Mouse (Mus musculus) CH12.LX (cell line): Measurements from ENCODE around the gene Acp2. TPM values are rescaled to one million over a fixed set of nuclear protein-coding genes. Genes with fewer than 3 reads are reported as not detected.

ENCODE experiments used
- DNase-seq: peaks from one replicate; pipeline ENCODE4 v3.0.0-alpha.2; 2013; ENCODE audit errors: extremely low read depth
- H3K27ac ChIP-seq: 2 replicates; pipeline ENCODE4 v1.5.1; 2012; ENCODE audit warnings: low read depth, mild to moderate bottlenecking, control low read depth, moderate library complexity; ENCODE audit not compliant: insufficient read depth
- H3K27me3 ChIP-seq: replicated peaks from 2 replicates; pipeline ENCODE3; 2012; ENCODE audit warnings: inconsistent platforms
- H3K36me3 ChIP-seq, 2 experiments: replicated peaks in 1 of 2; 2 replicates each; pipeline versions ENCODE3 to v1.6.1; 2012; ENCODE audit warnings: inconsistent platforms in 1 of 2, low read length in 1 of 2, mild to moderate bottlenecking in 1 of 2, mixed read lengths in 1 of 2, moderate library complexity in 1 of 2; ENCODE audit not compliant: control insufficient read depth in 1 of 2, insufficient read depth in 1 of 2
- H3K4me1 ChIP-seq, 2 experiments: 2 replicates each; pipeline ENCODE4 v1.6.1; 2012; ENCODE audit warnings: inconsistent platforms in 1 of 2, moderate library complexity in 1 of 2; ENCODE audit not compliant: insufficient read depth in 2 of 2, control insufficient read depth in 1 of 2
- H3K4me2 ChIP-seq: 2 replicates; pipeline ENCODE4 v1.6.1; 2012; ENCODE audit warnings: low read depth, mild to moderate bottlenecking, control low read depth; ENCODE audit not compliant: poor library complexity, insufficient read depth, severe bottlenecking
- H3K4me3 ChIP-seq, 3 experiments: fragments of 150-350 bp in 1 of 3; sonication (generic) in 1 of 3; replicated peaks in 1 of 3; 2 replicates each; pipeline versions ENCODE3 to v1.5.1; 2011 to 2012; ENCODE audit warnings: low read depth in 2 of 3, low read length in 2 of 3, mild to moderate bottlenecking in 2 of 3, moderate library complexity in 2 of 3, control low read depth in 1 of 3, improper control_type of control experiment in 1 of 3, inconsistent platforms in 1 of 3, mixed read lengths in 1 of 3; ENCODE audit not compliant: poor library complexity in 1 of 3
- H3K79me2 ChIP-seq: replicated peaks from 2 replicates; pipeline ENCODE4 v1.6.1; 2012; ENCODE audit warnings: mild to moderate bottlenecking, moderate library complexity; ENCODE audit not compliant: control insufficient read depth, poor library complexity, insufficient read depth, severe bottlenecking; ENCODE audit errors: extremely low read depth
- H3K9ac ChIP-seq: 2 replicates; pipeline ENCODE4 v1.6.1; 2012; ENCODE audit warnings: low read depth, mild to moderate bottlenecking, control low read depth, moderate library complexity; ENCODE audit not compliant: insufficient read depth
- H3K9me3 ChIP-seq: replicated peaks from 2 replicates; pipeline ENCODE3; 2012; ENCODE audit warnings: low read length, inconsistent platforms, mixed read lengths
- CHD2 ChIP-seq: IDR thresholded peaks from 2 replicates; pipeline ENCODE4 v1.6.1; 2011; ENCODE audit warnings: low read length, improper control_type of control experiment
- CTCF ChIP-seq, 2 experiments: IDR thresholded peaks in 1 of 2; conservative IDR thresholded peaks in 1 of 2; 2 replicates each; pipeline ENCODE4 v1.5.1; 2011 to 2012; ENCODE audit warnings: low read depth in 2 of 2, low read length in 2 of 2, improper control_type of control experiment in 1 of 2, inconsistent platforms in 1 of 2, mild to moderate bottlenecking in 1 of 2, moderate library complexity in 1 of 2
- HCFC1 ChIP-seq: IDR thresholded peaks from 2 replicates; pipeline ENCODE4 v1.6.1; 2012; ENCODE audit warnings: low read depth, mild to moderate bottlenecking, inconsistent platforms, low read length, improper control_type of control experiment
- JUN ChIP-seq: IDR thresholded peaks from 2 replicates; pipeline ENCODE4 v1.6.1; 2011; ENCODE audit warnings: low read depth, mild to moderate bottlenecking, low read length, improper control_type of control experiment, moderate library complexity; ENCODE audit not compliant: insufficient read depth
- JUND ChIP-seq: conservative IDR thresholded peaks from 2 replicates; pipeline ENCODE4 v1.6.1; 2011; ENCODE audit warnings: low read depth, low read length, improper control_type of control experiment
- KAT2A ChIP-seq: IDR thresholded peaks from 2 replicates; pipeline ENCODE4 v1.6.1; 2012; ENCODE audit warnings: low read length, improper control_type of control experiment, inconsistent platforms; ENCODE audit not compliant: insufficient replicate concordance
- MAFK ChIP-seq: IDR thresholded peaks from 2 replicates; pipeline ENCODE4 v1.6.1; 2011; ENCODE audit warnings: low read length, improper control_type of control experiment; ENCODE audit not compliant: insufficient replicate concordance
- MAX ChIP-seq: IDR thresholded peaks from 2 replicates; pipeline ENCODE4 v1.6.1; 2011; ENCODE audit warnings: low read length, improper control_type of control experiment
- MEF2A ChIP-seq: IDR thresholded peaks from 2 replicates; pipeline ENCODE4 v1.6.1; 2014; ENCODE audit warnings: low read depth, mild to moderate bottlenecking, inconsistent platforms, low read length, improper control_type of control experiment, borderline replicate concordance
- MXI1 ChIP-seq: IDR thresholded peaks from 2 replicates; pipeline ENCODE4 v1.6.1; 2011; ENCODE audit warnings: mild to moderate bottlenecking, low read depth, low read length, improper control_type of control experiment
- MYC ChIP-seq: IDR thresholded peaks from 2 replicates; pipeline ENCODE4 v1.6.1; 2011; ENCODE audit warnings: low read depth, mild to moderate bottlenecking, improper control_type of control experiment, low read length
- NELFE ChIP-seq: IDR thresholded peaks from 2 replicates; pipeline ENCODE4 v1.6.1; 2011; ENCODE audit warnings: low read depth, low read length, improper control_type of control experiment
- NRF1 ChIP-seq: IDR thresholded peaks from 2 replicates; pipeline ENCODE4 v1.6.1; 2014; ENCODE audit warnings: low read depth, mild to moderate bottlenecking, inconsistent platforms, low read length, improper control_type of control experiment, moderate library complexity
- RAD21 ChIP-seq: IDR thresholded peaks from 2 replicates; pipeline ENCODE4 v1.6.1; 2011; ENCODE audit warnings: low read depth, mild to moderate bottlenecking, low read length, improper control_type of control experiment, moderate library complexity
- RCOR1 ChIP-seq: conservative IDR thresholded peaks from 2 replicates; pipeline ENCODE4 v1.6.1; 2012; ENCODE audit warnings: low read depth, mild to moderate bottlenecking, inconsistent platforms, low read length, improper control_type of control experiment
- SIN3A ChIP-seq: IDR thresholded peaks from 2 replicates; pipeline ENCODE4 v1.6.1; 2012; ENCODE audit warnings: low read length, improper control_type of control experiment, inconsistent platforms
- SMC3 ChIP-seq: IDR thresholded peaks from 2 replicates; pipeline ENCODE4 v1.6.1; 2011; ENCODE audit warnings: low read depth, low read length, improper control_type of control experiment
- TCF12 ChIP-seq: IDR thresholded peaks from 2 replicates; pipeline ENCODE4 v1.6.1; 2014; ENCODE audit warnings: low read depth, mild to moderate bottlenecking, inconsistent platforms, low read length, improper control_type of control experiment
- USF1 ChIP-seq: IDR thresholded peaks from 2 replicates; pipeline ENCODE4 v1.6.1; 2014; ENCODE audit warnings: low read depth, mild to moderate bottlenecking, inconsistent platforms, low read length, improper control_type of control experiment
- ZC3H11A ChIP-seq: IDR thresholded peaks from 2 replicates; pipeline ENCODE4 v1.6.1; 2012; ENCODE audit warnings: low read depth, mild to moderate bottlenecking, inconsistent platforms, low read length, improper control_type of control experiment
- ZKSCAN1 ChIP-seq: IDR thresholded peaks from 2 replicates; pipeline ENCODE4 v1.6.1; 2012; ENCODE audit warnings: low read depth, inconsistent platforms, low read length, improper control_type of control experiment, borderline replicate concordance
- ZNF384 ChIP-seq: IDR thresholded peaks from 2 replicates; pipeline ENCODE4 v1.6.1; 2012; ENCODE audit warnings: low read depth, low read length, improper control_type of control experiment, inconsistent platforms
- dilution Hi-C: fragments of 300-500 bp; cut with MboI; formaldehyde crosslinking; loops from 2 replicates; pipeline ENCODE4 v1.14.3; 2020; ENCODE audit warnings: low sequenced_read_pairs; ENCODE audit not compliant: extremely low pct_unique_long_range_greater_than_20kb, extremely low pct_ligation_motif_present
- in situ Hi-C: fragments of 300-500 bp; cut with MboI; formaldehyde crosslinking; loops from 3 replicates; pipeline ENCODE4 v1.14.3; 2019; ENCODE audit warnings: low sequenced_read_pairs, low pct_ligation_motif_present, low pct_unique_long_range_greater_than_20kb, mixed read lengths
- polyA plus RNA-seq: library from polyadenylated mRNA; unstranded; fragments of >175 nt; gene quantifications from 2 replicates; pipeline ENCODE4 v1.2.1, GENCODE M21; 2012; ENCODE audit warnings: low read depth; ENCODE audit not compliant: insufficient read length
- total RNA-seq, 2 experiments: library from RNA; depleted of rRNA; stranded (reverse); fragments of 300-350 nt in 1 of 2; fragments of >200 nt in 1 of 2; gene quantifications; 2 replicates each; pipeline ENCODE4 v1.2.3; 2012 to 2014

The Acp2 gene
- total and polyA plus RNA-seq, 3 experiments: 2.4 to 4.2 (median 3.1) TPM

DNA sequence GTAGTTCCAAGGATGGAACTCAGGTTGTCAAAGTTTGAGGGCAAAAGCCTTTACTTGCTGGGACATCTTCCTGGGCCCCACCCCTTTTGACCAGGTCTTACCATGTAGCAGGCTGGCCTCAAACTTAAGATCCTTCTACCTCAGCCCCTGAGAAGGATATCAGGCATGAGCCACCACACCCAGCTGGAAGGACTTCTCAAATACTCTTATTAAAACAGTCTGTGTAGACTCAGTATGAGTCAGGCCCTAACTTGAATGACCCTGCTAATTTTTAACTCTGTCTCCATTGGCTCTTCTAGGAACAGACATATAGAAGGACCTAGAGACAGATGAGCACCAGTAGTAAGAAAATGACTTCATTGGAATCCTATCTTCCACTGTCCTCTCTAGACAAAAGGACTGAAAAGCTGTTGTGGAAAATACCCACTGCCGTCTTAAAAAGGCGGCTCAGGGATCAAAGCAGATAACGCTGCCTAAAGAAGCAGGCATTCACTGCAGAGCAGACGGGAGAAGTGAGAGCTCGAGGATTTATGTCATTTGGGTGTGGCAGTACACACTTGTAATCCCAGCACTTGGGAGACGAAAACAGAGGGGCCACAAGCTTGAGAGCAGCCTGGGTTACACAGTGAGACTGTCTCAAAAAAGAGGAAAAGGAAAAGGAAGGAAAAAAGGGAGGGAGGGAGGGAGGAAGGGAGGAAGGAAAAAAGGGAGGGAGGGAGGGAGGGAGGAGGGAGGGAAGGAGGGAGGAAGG lies 45.5 kb upstream of the Acp2 start:
- H3K79me2 ChIP-seq: no peaks in the 10 kb centered on the region
- dilution Hi-C loops (no loop called here), in situ Hi-C loops (no loop called here)
- H3K4me1 ChIP-seq: peaks cover 0 to 10% of the 10 kb centered on the region in 2 experiments; a peak in 2 of 4 replicates
- TF ChIP-seq MYC (no peak), USF1 (no peak), CTCF (conservative IDR thresholded peaks at IDR 0.05 in 1 of 2, IDR thresholded peaks at IDR 0.05 in 1 of 2; ENCODE audit: low read depth in 2 of 2, low read length in 2 of 2) (no peak), MAX (no peak), NRF1 (no peak), NELFE (no peak), RCOR1 (no peak)
- no peak overlapping the region for H3K4me3 ChIP-seq
- DNase-seq: no peak
- no peak overlapping the region for H3K9ac ChIP-seq
- H3K4me2 ChIP-seq: no peak overlapping the region
- no peaks in the 10 kb centered on the region for H3K27me3 ChIP-seq
- no peaks in the 10 kb centered on the region for H3K9me3 ChIP-seq
- H3K27ac ChIP-seq: no peak overlapping the region
- peaks cover 66 to 92% of the 10 kb centered on the region in 2 experiments for H3K36me3 ChIP-seq

DNA sequence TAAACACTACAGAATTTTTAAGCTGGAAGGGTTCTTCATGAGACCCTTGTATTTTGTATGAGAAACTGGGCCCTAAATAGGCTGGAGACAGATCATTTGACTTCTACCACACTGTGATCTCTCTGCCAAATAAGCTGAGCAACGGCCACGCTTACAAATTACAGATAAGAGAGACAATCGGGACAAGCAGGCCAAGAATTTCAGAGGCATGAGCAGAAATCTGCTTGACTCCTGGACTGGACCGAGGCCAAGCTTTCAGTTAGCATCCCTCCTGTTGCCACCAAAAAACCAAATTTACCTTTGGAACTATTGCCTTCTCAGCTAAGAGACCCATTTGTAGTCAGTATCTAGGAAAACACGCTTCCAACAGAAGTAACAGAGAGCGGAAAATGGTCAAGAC lies 42.1 kb upstream of the Acp2 start:
- Histone ChIP-seq H3K4me3 (no peak overlapping the region), H3K4me2 (no peak overlapping the region), H3K27ac (no peak overlapping the region), H3K9me3 (no peaks in the 10 kb centered on the region), H3K9ac (no peak overlapping the region), H3K36me3 (peaks cover 70 to 94% of the 10 kb centered on the region in 2 experiments), H3K79me2 (no peaks in the 10 kb centered on the region), H3K27me3 (no peaks in the 10 kb centered on the region), H3K4me1 (no peaks in the 10 kb centered on the region)
- dilution Hi-C loops: no loop called here
- in situ Hi-C loops: no loop called here
- no peak for TF ChIP-seq RCOR1
- TF ChIP-seq HCFC1: no peak
- TF ChIP-seq USF1: no peak
- no peak for TF ChIP-seq SMC3
- no peak for DNase-seq

DNA sequence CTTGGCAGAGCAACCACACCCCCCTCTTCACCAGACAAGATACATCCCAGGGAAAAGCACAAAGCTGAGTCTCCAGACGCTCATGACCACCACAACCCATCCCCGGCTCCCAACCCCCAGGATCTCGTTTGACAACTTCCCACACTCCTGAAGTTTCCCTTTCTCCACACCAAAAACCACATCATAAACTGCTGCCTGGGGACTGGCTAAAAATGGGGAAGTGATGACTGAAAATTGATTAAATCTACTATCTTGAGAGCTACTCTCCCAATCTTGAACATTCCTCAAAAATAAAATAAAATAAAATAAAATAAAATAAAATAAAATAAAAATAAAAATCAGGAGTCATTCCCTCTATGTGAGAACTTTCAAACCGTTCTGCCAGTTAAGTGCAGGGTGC lies 39.7 kb upstream of the Acp2 start:
- peaks cover 71 to 94% of the 10 kb centered on the region in 2 experiments for H3K36me3 ChIP-seq

More for the DNA sequence above, 39.7 kb upstream of the Acp2 start:
- Histone ChIP-seq H3K9me3 (no peaks in the 10 kb centered on the region), H3K9ac (no peak overlapping the region), H3K27ac (no peak overlapping the region), H3K27me3 (no peaks in the 10 kb centered on the region), H3K79me2 (no peaks in the 10 kb centered on the region), H3K4me1 (no peaks in the 10 kb centered on the region), H3K4me2 (no peak overlapping the region), H3K4me3 (no peak overlapping the region)
- in situ Hi-C loops: no loop called here
- no peak for TF ChIP-seq JUND
- TF ChIP-seq MYC: no peak
- TF ChIP-seq ZC3H11A: no peak
- TF ChIP-seq ZNF384: no peak
- no peak for TF ChIP-seq MEF2A
- TF ChIP-seq SIN3A: no peak
- TF ChIP-seq RCOR1: no peak
- no peak for TF ChIP-seq NELFE
- TF ChIP-seq MAFK: no peak
- no peak for TF ChIP-seq HCFC1
- TF ChIP-seq KAT2A: no peak
- no peak for TF ChIP-seq JUN
- TF ChIP-seq MXI1: no peak
- TF ChIP-seq TCF12: no peak
- TF ChIP-seq CHD2: no peak
- TF ChIP-seq ZKSCAN1: no peak
- TF ChIP-seq RAD21: no peak
- dilution Hi-C loops: no loop called here
- DNase-seq: no peak
